In genomic region chr4:128440550-128440949, GRCm38 (mm10) we compare ENCODE assay signal across 29 mouse cellular contexts.
"Had no signal": no experiment of that assay in that cellular context is flagged by ENCODE, and none has a peak within 500 bp of the region (broad histone marks: within the 10 kb centered on the region; RNA-seq: fewer than 3 reads in every experiment).

No protein-coding gene starts in this region.

- H3K9me3 ChIP-seq: embryonic facial prominence, embryonic 10.5 days; embryonic facial prominence, embryonic 12.5 days; embryonic facial prominence, embryonic 13.5 days; embryonic facial prominence, embryonic 15.5 days; forebrain, embryonic 10.5 days; forebrain, embryonic 12.5 days; forebrain, embryonic 13.5 days; forebrain, embryonic 15.5 days; heart, embryonic 10.5 days had no signal

- DNase-seq: cerebellum, adult 2 months; cerebellum, adult 8-10 months; cerebellum, adult 9-10 months; cerebellum, adult 9-11 months; cerebellum, postnatal 10 days; cerebellum, postnatal 14 days; cerebellum, postnatal 25 days; cerebellum, postnatal 36 days; embryo, embryonic 11 days; gastrocnemius, adult 2 months; gastrocnemius, postnatal 10 days; gastrocnemius, postnatal 14 days; gastrocnemius, postnatal 25 days; gastrocnemius, postnatal 36 days; heart, adult 11 months; heart, adult 18-20 months; heart, adult 2 months had no signal

- ATAC-seq: forebrain, embryonic 13.5 days; forebrain, embryonic 14.5 days; forebrain, embryonic 15.5 days had no signal

- H3K4me1 ChIP-seq: embryonic facial prominence, embryonic 12.5 days; embryonic facial prominence, embryonic 13.5 days; embryonic facial prominence, embryonic 15.5 days had no signal

- H3K36me3 ChIP-seq: embryonic facial prominence, embryonic 10.5 days; embryonic facial prominence, embryonic 12.5 days; embryonic facial prominence, embryonic 13.5 days; embryonic facial prominence, embryonic 15.5 days; forebrain, embryonic 10.5 days; forebrain, embryonic 12.5 days; forebrain, embryonic 15.5 days; heart, embryonic 10.5 days had no signal

- H3K9ac ChIP-seq: embryonic facial prominence, embryonic 12.5 days; embryonic facial prominence, embryonic 13.5 days; embryonic facial prominence, embryonic 15.5 days; forebrain, embryonic 12.5 days; forebrain, embryonic 13.5 days; forebrain, embryonic 15.5 days had no signal

- H3K4me2 ChIP-seq: embryonic facial prominence, embryonic 12.5 days; embryonic facial prominence, embryonic 13.5 days; embryonic facial prominence, embryonic 15.5 days; forebrain, embryonic 12.5 days; forebrain, embryonic 13.5 days; forebrain, embryonic 15.5 days; heart, embryonic 11.5 days had no signal

- H3K27me3 ChIP-seq: embryonic facial prominence, embryonic 12.5 days; embryonic facial prominence, embryonic 13.5 days; embryonic facial prominence, embryonic 15.5 days; forebrain, embryonic 12.5 days; forebrain, embryonic 13.5 days; forebrain, embryonic 15.5 days had no signal

- H3K4me3 ChIP-seq: embryonic facial prominence, embryonic 10.5 days; embryonic facial prominence, embryonic 12.5 days; embryonic facial prominence, embryonic 13.5 days; embryonic facial prominence, embryonic 15.5 days; erythroblast, embryonic 14.5 days; forebrain, embryonic 10.5 days; forebrain, embryonic 12.5 days; forebrain, embryonic 13.5 days; forebrain, embryonic 15.5 days; gastrocnemius, adult 2 months; heart, adult 2 months; heart, embryonic 10.5 days had no signal

- H3K27ac ChIP-seq: embryonic facial prominence, embryonic 10.5 days; embryonic facial prominence, embryonic 12.5 days; embryonic facial prominence, embryonic 13.5 days; embryonic facial prominence, embryonic 15.5 days; forebrain, embryonic 10.5 days; forebrain, embryonic 12.5 days; forebrain, embryonic 13.5 days; gastrocnemius, adult 2 months; heart, adult 2 months; heart, embryonic 10.5 days had no signal
